Mouse (Mus musculus) heart, adult 8-10 months (tissue): ENCODE results near the gene Mtfr1l. TPM values are rescaled to one million over a fixed set of nuclear protein-coding genes. Genes with fewer than 3 reads are reported as not detected.
A peak's percentile ranks its signal among the peaks of the same experiment; 100 is the strongest.

Source experiments
- DNase-seq: peaks from one replicate; pipeline ENCODE4 v3.0.0; 2022; ENCODE audit warnings: low spot score
- total RNA-seq, 4 experiments: library from RNA; stranded (reverse); gene quantifications; 2 replicates each; pipeline ENCODE4 v1.2.4; 2022

Mtfr1l gene
- total RNA-seq = 100 to 1,000 TPM; 182 to 213 (median 198) TPM

DNA sequence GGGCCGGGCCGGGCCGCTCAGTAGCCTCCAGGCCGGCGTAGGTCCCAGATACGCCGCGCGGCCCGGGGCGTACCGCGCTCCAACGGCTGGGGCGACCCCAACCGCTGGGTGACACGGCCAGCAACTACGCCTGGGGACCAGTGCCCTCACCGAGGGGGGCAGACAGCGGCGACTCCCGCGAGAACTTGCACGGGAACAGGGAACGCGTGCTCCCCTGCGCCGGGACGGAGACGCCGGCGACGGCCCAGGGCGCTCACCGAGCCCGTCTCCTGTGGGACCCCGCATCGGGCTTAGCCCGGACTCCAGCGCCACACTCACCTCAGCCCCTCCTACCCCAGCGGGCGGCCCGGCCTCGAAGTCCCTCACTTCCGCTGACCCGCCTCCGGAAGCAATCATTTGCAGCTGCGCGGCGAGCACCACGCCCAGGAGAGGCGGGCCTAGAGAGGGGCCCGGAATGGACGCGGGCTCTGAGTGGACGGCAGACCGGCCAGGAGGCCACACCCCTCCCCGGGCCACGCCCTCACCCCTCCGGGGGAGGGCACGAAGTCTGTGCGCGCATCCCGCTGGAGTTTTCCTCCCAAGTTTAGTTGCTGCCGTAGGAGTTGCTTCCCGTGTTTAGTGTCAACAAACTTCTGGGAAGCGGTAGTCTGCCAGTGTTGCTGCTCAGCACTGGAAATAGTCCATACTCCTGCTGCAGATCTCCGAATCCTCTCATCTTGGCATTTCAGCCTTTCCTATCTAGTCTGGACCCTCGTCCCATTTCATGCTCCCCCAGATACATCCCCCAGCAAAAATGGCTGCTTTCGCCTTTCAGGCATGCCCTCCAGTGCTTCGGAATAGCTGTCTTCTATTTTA is at the start of gene Mtfr1l:
TSS of gene Mtfr1l (minus strand) at position 456 of the 855 bp plus-strand sequence.
- DNase-seq = peak; percentile 99

- DNase-seq = no peak
Observed at GRCm38 (mm10) chr4:134583513-134583912, 48.3 kb upstream of the Mtfr1l start.

GRCm38 (mm10) chr4:134581365-134581764 is 46.2 kb upstream of the Mtfr1l start:
- no peak for DNase-seq

DNA sequence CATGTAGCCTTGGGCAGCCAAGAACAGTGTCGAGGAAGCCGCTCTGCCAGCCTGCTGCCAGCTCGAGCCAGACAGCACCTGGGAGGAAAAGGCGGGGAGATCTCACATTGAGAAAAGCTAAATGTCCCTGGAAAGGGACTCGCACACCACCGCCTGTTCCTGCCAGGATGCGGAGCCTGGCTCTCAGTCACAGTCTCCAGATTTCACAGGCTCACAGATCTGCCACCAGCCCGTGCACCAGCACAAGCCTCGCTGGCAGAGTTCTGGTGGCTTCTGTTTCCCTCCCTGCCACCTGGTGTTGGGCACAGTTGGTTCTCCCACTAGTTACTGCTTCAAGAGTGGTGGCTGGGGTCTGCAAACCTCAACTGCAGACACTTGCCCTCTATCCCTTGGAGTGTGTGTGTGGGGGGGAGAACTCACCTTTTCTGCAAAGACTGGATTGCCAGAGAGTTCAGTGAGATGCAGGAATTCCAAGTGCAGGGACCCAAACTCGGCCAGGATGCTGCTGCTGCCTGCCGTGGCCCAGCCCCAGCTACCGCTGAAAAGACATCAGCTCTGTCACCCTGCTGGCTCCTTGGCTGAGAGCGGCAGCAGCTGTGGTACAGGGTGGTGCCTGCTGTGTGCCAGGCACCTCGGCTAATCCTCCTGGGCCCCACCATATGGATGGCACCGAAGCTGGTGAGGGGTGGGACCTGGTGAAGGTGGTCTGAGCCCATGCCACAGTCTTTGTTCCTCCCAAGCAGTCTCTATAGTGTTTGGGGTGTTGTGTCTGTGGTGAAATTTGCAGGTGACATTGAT is 45.4 kb upstream of the Mtfr1l start:
- DNase-seq = no peak

GRCm38 (mm10) chr4:134579620-134580019 is 44.4 kb upstream of the Mtfr1l start:
- DNase-seq = no peak

DNA sequence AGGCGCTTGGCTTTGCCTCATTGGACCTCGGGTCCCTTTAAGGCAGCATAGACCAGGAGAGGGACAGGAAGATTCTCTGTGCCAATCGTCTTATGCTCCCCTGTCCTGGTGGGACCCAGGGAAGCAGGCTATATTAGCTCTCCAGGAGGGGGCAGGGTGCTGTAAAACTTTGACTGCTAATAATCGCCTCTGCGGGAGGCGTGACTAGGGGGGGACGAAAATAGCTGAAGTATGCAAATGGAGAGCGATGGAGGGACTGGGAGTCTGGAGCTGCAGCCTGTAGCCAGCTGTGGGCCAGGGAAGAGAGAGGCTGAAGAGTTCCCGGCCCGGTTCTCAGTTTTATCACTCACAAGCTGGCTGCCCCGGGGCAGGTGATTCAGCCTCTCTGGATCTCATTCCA is 44.0 kb upstream of the Mtfr1l start:
- DNase-seq = no peak

DNA sequence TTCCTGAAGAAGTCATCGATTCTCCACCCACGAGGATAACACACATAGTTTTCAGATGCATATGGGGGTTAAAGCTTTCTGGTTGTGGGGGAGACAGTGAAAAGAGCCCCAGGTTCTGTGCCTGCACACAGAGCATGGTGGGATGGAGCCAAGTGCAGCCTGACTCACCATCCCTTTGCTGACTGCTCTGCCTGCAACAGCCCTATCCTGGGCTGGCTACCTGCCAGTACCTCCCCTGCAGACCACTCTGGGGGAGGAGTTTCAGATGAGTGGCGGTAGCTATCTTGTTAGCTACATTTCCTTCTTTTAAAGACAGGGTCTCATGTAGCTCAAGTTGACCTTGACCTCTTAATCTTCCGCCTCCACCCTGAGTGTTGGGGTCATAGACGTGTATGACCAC is 43.2 kb upstream of the Mtfr1l start:
- no peak for DNase-seq

- DNase-seq = no peak
Observed at GRCm38 (mm10) chr4:134577281-134577680, 42.1 kb upstream of the Mtfr1l start.

DNA sequence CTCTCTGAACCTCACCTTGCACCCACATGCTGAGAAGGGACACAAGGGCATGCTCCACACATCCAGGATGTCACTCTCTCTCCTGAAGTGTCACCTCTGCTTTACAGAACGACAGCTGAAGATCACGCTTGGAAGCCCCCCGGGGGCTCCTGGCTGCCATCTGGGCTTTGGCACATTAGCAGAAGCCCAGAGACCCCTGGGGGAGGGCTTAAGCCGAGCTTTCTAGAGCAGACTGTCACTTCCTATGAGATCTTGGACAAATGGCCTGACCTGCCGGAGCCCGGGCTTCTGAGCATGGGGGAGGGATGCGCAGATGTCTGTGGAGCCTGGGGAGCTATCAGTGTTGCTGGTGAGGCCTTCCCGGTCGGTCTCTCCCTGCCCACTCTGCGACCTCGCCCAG is 40.3 kb upstream of the Mtfr1l start:
- no peak for DNase-seq

- no peak for DNase-seq
Observed at GRCm38 (mm10) chr4:134572449-134573300, 37.5 kb upstream of the Mtfr1l start.

DNA sequence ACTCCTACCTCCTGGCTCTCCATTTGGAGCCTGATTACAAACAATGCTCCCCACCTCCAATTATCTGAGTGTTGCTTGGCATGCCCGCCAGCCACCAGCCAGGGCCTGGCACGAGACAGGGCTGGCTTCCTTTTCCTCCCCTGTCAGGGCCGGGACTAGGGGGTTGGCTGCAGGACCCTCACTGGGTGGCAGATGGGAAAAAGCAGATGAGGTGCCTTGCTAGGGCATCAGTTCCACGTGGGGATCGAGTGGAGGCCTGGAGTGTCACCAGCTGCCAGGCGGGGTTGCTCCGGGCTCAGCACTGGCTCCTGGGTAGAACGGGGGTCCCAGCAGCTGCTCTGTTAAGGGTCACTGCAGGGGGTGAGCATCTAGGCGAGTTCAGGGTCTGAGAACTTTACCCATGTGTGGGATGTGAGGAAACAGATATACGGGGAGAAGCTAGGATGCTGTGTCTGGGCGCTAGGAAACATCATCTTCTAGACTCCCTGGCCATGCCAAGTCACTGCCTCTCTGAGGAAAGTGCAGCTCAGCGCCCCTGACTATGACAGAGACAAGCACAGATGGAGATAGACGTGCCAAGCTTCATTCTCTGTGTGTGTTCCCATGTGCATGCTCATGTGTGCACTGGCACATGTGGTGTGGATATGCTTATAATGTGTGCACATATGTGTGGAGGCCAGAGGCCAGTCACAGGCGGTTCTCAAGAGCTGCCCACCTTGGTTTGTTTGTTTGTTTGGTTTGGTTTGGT is 35.7 kb upstream of the Mtfr1l start:
- DNase-seq = no peak

- DNase-seq = no peak
Observed at GRCm38 (mm10) chr4:134569831-134570230, 34.6 kb upstream of the Mtfr1l start.

DNA sequence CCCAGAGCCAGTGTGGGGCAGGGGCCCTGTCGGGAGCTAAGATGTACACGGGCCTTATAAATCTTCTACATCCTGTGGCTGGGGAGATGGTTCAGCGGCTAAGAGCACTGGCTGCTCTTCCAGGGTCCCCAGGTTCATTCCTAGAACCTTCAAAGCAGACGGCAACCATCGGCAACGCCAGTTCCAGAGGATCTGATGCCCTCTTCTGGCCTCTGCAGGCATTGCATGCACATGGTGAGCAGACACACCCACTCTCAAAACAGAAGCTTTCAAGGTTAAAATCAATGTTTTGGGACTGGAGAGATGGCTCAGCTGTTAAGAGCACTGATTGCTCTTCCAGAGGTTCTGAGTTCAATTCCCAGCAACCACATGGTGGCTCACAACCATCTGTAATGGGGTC is 34.0 kb upstream of the Mtfr1l start:
- DNase-seq = no peak

DNA sequence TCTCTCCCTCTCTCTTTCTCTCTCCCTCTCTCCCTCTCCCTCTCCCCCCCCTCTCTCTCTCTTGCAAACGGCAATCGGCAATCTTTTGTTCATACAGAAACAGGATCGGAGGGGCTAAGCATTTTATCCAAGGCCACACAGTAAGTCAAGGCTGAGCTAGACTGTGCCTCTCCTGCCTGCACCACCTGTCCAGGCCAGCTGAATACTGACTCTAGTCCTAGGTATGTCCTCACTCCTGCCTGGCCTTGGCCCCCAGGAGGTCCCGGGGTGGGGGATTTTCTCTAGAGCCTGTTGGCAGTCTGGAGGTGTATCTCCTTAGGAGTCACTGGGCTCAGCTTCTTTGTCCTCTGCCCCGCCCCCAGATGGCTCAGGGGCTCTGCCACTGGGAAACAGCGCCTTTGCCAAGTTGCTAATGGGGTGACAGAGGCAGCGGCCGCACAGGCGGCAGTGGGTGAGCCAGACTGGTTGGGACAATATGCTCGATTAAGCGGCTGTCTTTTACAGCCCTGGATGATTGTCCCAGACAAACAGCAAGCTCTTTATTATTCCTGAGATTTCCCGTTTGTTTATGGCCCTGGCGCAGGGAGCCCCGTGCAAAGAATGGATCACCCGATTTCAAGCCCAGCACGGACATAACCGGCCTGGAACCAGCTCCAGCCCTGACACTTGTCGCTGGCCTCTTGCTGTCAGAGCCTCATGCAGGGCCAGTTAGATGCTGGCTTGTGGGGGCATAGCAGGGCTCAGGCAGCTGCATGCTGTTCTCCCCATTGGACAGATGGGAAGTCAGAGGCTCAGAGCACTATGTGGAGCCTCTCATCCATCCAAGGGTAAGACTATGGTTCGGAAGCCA is 32.4 kb upstream of the Mtfr1l start:
- no peak for DNase-seq

- DNase-seq = no peak
Observed at GRCm38 (mm10) chr4:134564093-134564492, 28.9 kb upstream of the Mtfr1l start.

GRCm38 (mm10) chr4:134563624-134564023 is 28.4 kb upstream of the Mtfr1l start:
- DNase-seq = no peak

GRCm38 (mm10) chr4:134562014-134562413 is 26.8 kb upstream of the Mtfr1l start:
- no peak for DNase-seq

DNA sequence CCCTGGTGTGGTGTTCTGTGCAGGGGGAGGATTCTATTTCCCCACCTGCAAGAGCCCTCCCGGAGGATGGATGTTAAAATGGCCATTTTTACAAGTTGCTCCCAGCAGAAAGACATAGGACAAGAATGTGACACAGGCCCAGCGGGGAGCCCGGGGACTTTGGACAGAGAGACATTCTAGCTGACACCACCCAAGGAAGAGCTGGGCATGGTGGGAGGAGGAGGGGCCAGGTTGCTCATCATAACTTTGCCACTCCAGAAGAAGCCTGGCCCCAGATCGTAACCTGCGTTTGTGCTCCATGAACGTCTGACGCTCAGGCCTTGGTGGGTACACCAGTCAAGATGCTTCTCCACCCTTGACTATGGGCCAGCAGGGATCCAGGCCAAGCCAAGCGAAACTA is 25.5 kb upstream of the Mtfr1l start:
- DNase-seq = no peak

DNA sequence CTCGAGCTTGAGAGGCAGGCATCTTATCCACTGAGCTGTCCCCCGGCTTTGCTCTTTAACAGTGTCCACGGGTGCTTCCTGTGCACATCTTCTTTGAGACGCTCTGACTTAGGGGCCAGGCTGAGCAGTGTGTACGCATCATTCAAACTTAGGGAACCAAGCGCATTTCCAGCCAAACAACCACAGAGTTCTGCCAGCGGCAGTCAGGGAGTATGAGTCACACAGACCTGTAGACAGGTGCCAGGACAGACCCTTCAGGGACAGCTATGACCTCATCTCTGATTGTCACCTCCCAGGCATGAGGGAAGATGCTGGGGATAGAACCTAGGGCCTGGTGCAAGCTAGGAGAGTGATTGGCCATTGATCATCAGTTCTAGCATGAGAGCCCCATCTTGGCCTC is 24.0 kb upstream of the Mtfr1l start:
- DNase-seq = no peak

DNA sequence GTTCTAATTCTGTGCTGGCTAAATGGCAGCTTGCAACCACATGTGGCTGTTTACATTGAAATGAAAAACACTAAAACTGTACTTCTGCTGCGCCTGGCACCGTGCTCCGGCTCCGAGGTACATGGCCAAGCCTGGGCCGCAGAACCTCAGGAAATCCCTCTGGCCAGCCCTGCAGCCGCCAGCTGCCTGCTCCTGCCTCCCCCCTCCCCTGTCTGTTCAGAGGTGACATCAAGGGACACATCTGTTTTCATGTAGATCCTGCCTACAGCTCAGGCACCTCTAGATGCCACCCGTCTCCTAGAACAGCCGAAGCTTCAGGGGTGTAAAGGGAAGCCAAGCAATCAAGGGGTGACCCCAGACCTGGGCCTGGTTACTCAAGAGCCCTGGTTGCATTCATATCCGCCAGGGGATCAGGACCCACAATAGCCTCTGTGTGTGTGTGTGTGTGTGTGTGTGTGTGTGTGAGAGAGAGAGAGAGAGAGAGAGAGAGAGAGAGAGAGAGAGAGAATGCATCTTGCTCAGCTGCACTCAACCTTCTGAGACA is 23.5 kb upstream of the Mtfr1l start:
- DNase-seq = no peak
